Mouse (Mus musculus) midbrain, embryonic 15.5 days (tissue): ENCODE measurements around the gene Ager. TPM values are rescaled to one million over a fixed set of nuclear protein-coding genes. Genes with fewer than 3 reads are reported as not detected.

Experiments used
- ATAC-seq: fragments of 200-750 bp; cut with Nextera tagmentation; replicated peaks from 2 replicates; pipeline ENCODE4 v1.8.0; 2017; ENCODE audit warnings: moderate TSS enrichment
- H3K27ac ChIP-seq: fragments of 300-500 bp; sonication (generic); 2 replicates; pipeline ENCODE4 v1.5.1; 2015; ENCODE audit warnings: mild to moderate bottlenecking, inconsistent platforms
- H3K27me3 ChIP-seq: fragments of 300-500 bp; sonication (generic); replicated peaks from 2 replicates; pipeline ENCODE4 v1.6.1; 2015; ENCODE audit warnings: inconsistent platforms
- H3K36me3 ChIP-seq: fragments of 300-500 bp; sonication (generic); replicated peaks from 2 replicates; pipeline ENCODE4 v1.6.1; 2015; ENCODE audit warnings: inconsistent platforms
- H3K4me1 ChIP-seq: fragments of 300-500 bp; sonication (generic); 2 replicates; pipeline ENCODE4 v1.6.1; 2015; ENCODE audit warnings: inconsistent platforms
- H3K4me2 ChIP-seq: fragments of 300-500 bp; sonication (generic); 2 replicates; pipeline ENCODE4 v1.6.1; 2015; ENCODE audit warnings: inconsistent platforms, mild to moderate bottlenecking, moderate library complexity
- H3K4me3 ChIP-seq: fragments of 300-500 bp; sonication (generic); 2 replicates; pipeline ENCODE4 v1.5.1; 2015; ENCODE audit warnings: mild to moderate bottlenecking, inconsistent platforms
- H3K9ac ChIP-seq: fragments of 300-500 bp; sonication (generic); 2 replicates; pipeline ENCODE4 v1.6.1; 2015; ENCODE audit warnings: mild to moderate bottlenecking, inconsistent platforms
- H3K9me3 ChIP-seq: fragments of 300-500 bp; sonication (generic); 2 replicates; pipeline ENCODE4 v1.6.1; 2016; ENCODE audit warnings: inconsistent platforms
- WGBS: fragments of 180-500 bp; shearing (Covaris S2); methylation state at CpG from one replicate; pipeline ENCODE4 v1.1.7; 2015; ENCODE audit warnings: mixed read lengths; 5-methylcytosine and 5-hydroxymethylcytosine counted together
- polyA plus RNA-seq: library from polyadenylated mRNA; unstranded; fragments of >200 nt; fragmentation: Nextera tagmentation; extraction: Ambion mirVana; gene quantifications from 2 replicates; pipeline ENCODE4 v1.2.1, GENCODE M21; 2015

Ager gene
- polyA plus RNA-seq, 1 experiment from 2014 or later: 1.8 TPM

GRCm38 (mm10) chr17:34593752-34594525 lies 3.7 kb upstream of the Ager start:
- peaks cover 5% of the 10 kb centered on the region; the same call in 1 of the 2 replicates for H3K36me3 ChIP-seq
- peak overlapping the region; percentile 80 for H3K4me3 ChIP-seq
- H3K27ac ChIP-seq: peak overlapping the region; percentile 98
- H3K9me3 ChIP-seq: no peaks in the 10 kb centered on the region
- peak overlapping the region; percentile 92 for H3K9ac ChIP-seq
- peaks cover 47% of the 10 kb centered on the region for H3K4me1 ChIP-seq
- no peak for ATAC-seq
- H3K4me2 ChIP-seq: peak overlapping the region; percentile 90
- H3K27me3 ChIP-seq: no peaks in the 10 kb centered on the region
- WGBS: 43% methylated on average over 33 of the region's 34 CpGs

DNA sequence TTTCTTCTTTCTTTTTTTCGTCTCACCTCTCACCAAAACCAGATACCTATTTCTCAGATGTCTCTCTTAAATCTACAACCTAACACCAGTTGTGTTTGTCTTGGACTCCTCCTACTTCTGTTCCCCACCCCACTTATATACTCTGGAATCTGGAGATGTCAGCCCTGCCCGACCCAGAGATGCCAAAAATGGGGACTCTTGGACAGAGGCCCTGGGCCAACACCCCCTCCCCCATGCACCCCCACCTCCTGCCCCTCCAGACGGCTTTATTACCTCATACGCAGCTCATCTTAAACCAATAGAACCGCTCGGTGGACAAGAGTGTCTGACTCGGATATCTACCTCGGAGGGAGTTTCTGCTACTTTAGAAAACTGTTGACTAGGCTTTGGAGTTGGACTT lies 1.6 kb upstream of the Ager start:
- no peak for ATAC-seq
- Histone ChIP-seq H3K4me1 (peaks cover 31% of the 10 kb centered on the region), H3K36me3 (peaks cover 12% of the 10 kb centered on the region; the same call in 1 of the 2 replicates), H3K4me2 (no peak overlapping the region), H3K27me3 (no peaks in the 10 kb centered on the region), H3K9me3 (no peaks in the 10 kb centered on the region), H3K4me3 (no peak overlapping the region), H3K9ac (no peak overlapping the region), H3K27ac (no peak overlapping the region)
- WGBS: 80% methylated on average over 8 of the region's 8 CpGs

GRCm38 (mm10) chr17:34599891-34600290 lies 2.2 kb downstream of the Ager start:
- ATAC-seq: no peak
- no peak overlapping the region for H3K4me3 ChIP-seq
- H3K36me3 ChIP-seq: peaks cover 15% of the 10 kb centered on the region; the same call in 1 of the 2 replicates
- H3K4me2 ChIP-seq: no peak overlapping the region
- H3K4me1 ChIP-seq: peaks cover 26% of the 10 kb centered on the region
- no peak overlapping the region for H3K27ac ChIP-seq
- H3K9me3 ChIP-seq: no peaks in the 10 kb centered on the region
- WGBS: 77% methylated on average over 9 of the region's 9 CpGs
- no peak overlapping the region for H3K9ac ChIP-seq
- H3K27me3 ChIP-seq: no peaks in the 10 kb centered on the region

DNA sequence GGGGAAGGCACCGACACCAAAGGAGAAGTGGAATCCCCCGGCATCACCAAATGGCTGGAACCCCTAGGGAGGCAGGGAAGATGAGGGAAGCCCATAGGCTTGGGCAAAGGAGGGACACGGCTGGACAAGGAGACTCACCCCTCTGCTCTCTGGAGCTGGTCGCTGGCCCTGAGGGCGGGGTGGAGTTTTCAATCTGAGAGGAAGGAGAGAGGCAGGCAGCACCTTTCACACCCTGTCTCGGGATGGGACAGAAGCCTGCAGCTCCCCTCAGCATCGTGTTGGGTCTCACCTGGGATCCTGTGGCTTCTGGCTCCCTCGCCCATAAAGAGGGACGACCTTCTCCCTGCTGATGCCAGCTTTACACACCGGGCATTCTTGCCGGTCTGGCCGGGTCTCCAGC lies 4.1 kb downstream of the Ager start:
- no peaks in the 10 kb centered on the region for H3K27me3 ChIP-seq
- ATAC-seq: no peak
- peaks cover 29% of the 10 kb centered on the region for H3K4me1 ChIP-seq
- no peak overlapping the region for H3K27ac ChIP-seq
- no peaks in the 10 kb centered on the region for H3K9me3 ChIP-seq
- 90% methylated on average over 12 of the region's 12 CpGs for WGBS
- H3K9ac ChIP-seq: peak overlapping the region; percentile 66; the same call in 1 of the 2 replicates
- peak overlapping the region; percentile 86; the same call in 1 of the 2 replicates for H3K4me3 ChIP-seq
- peaks cover 11% of the 10 kb centered on the region; the same call in 1 of the 2 replicates for H3K36me3 ChIP-seq
- H3K4me2 ChIP-seq: peak overlapping the region; percentile 63

DNA sequence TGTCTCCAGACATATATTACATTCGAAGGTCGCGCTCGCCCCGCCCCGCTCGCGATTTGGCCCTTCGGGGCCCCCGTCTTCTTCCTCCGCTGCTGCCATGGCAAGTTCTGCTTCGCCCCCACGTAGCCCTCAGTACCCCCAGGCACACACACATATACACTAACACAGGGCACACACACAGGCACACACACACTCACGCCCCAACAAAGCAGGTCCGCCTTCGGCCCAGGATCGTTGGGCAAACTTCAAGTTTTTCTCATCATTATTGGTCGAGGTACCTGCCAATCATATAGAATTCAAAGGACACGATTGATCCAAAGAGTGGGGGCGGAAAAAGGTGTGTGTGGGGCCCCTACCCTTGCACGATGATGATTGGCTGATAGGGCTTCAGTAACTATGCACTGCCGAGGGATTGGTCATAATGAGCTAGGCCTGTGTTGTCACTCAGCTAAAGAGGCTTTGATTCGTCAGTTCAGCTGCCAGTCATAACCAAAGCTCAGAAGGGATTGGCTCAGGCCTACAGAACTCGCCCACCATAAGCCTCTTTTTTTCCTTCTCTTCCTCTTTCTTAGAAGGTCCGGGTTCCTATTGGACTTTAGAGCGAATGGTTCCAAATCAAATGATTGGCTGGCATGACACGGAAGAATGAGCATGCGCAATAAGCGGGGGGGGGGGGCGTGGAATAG lies 5.9 kb downstream of the Ager start, which contains the start of gene Rnf5:
Rnf5 (minus strand) TSS at position 316 of the 686 bp plus-strand sequence.
- Histone ChIP-seq H3K4me3 (peak within 1 kb of the TSS; percentile 86), H3K9ac (peak within 1 kb of the TSS; percentile 94), H3K4me2 (peak within 1 kb of the TSS; percentile 70), H3K36me3 (peaks cover 11% of the 10 kb centered on the region; the same call in 1 of the 2 replicates), H3K27me3 (no peaks in the 10 kb centered on the region), H3K9me3 (no peaks in the 10 kb centered on the region), H3K4me1 (peaks cover 45% of the 10 kb centered on the region), H3K27ac (peak within 1 kb of the TSS; percentile 92)
- WGBS: 1% methylated on average over 30 of the region's 30 CpGs
- peak; percentile 95 for ATAC-seq

GRCm38 (mm10) chr17:34604061-34604508 lies 6.4 kb downstream of the Ager start, which contains the start of gene Agpat1:
Gene Agpat1, plus strand, starts transcription at chr17:34604262.
- peak; percentile 87 for ATAC-seq
- Histone ChIP-seq H3K9me3 (no peaks in the 10 kb centered on the region), H3K27me3 (no peaks in the 10 kb centered on the region), H3K4me3 (peak within 1 kb of the TSS; percentile 86), H3K36me3 (peaks cover 11% of the 10 kb centered on the region; the same call in 1 of the 2 replicates), H3K27ac (peak within 1 kb of the TSS; percentile 92), H3K9ac (peak within 1 kb of the TSS; percentile 94), H3K4me1 (peaks cover 51% of the 10 kb centered on the region), H3K4me2 (peak within 1 kb of the TSS; percentile 70)
- 0% methylated on average over 35 of the region's 35 CpGs for WGBS

DNA sequence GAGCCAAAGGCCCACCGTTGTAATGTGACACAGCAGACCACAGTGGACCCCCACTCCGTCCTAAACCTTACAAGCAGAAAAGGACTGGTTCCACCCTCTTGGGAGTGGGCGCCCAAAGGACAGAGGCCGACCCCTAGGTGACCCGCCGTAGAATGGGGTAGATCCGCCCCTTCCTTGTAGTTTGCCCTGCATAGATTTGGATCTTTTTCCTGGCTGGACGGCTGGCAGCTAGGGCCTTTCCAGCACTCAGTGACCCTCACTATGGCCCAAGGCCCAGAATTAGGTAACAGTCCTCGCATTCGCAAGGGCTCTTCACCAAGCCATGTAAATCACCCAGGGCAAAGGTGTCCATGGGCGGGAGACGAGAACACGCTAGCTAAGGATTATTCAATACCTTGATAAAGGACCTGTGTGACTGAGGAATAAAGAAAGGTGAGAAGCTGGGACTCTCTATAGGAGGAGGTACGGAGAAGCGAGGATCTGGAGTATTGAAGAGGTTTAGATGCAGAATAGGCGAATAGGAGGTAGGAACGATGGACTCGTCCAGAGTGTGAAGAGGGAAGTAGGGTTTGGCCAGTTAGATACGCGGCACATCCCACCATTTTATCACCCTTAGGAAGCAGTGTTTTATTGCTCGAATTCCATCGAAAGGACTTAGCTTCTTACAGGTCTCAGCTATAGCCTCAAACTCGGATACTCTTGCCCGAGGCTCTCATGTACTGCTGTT lies 7.0 kb downstream of the Ager start:
- 17% methylated on average over 24 of the region's 24 CpGs for WGBS
- H3K9me3 ChIP-seq: no peaks in the 10 kb centered on the region
- peak overlapping the region; percentile 86 for H3K4me3 ChIP-seq
- peak overlapping the region; percentile 94 for H3K9ac ChIP-seq
- H3K4me2 ChIP-seq: peak overlapping the region; percentile 70
- ATAC-seq: no peak
- peaks cover 11% of the 10 kb centered on the region; the same call in 1 of the 2 replicates for H3K36me3 ChIP-seq
- no peaks in the 10 kb centered on the region for H3K27me3 ChIP-seq
- peak overlapping the region; percentile 92 for H3K27ac ChIP-seq
- peaks cover 52% of the 10 kb centered on the region for H3K4me1 ChIP-seq

- H3K4me2 ChIP-seq: peak overlapping the region; percentile 70
- peak overlapping the region; percentile 94 for H3K9ac ChIP-seq
- peaks cover 5% of the 10 kb centered on the region; the same call in 1 of the 2 replicates for H3K36me3 ChIP-seq
- under 1% methylated on average over 23 of the region's 30 CpGs for WGBS
- peak overlapping the region; percentile 92 for H3K27ac ChIP-seq
- ATAC-seq: peak; percentile 50
- peaks cover 52% of the 10 kb centered on the region for H3K4me1 ChIP-seq
- H3K27me3 ChIP-seq: no peaks in the 10 kb centered on the region
- H3K4me3 ChIP-seq: peak overlapping the region; percentile 86
- no peaks in the 10 kb centered on the region for H3K9me3 ChIP-seq
Observed at GRCm38 (mm10) chr17:34605609-34606008, 7.9 kb downstream of the Ager start.

DNA sequence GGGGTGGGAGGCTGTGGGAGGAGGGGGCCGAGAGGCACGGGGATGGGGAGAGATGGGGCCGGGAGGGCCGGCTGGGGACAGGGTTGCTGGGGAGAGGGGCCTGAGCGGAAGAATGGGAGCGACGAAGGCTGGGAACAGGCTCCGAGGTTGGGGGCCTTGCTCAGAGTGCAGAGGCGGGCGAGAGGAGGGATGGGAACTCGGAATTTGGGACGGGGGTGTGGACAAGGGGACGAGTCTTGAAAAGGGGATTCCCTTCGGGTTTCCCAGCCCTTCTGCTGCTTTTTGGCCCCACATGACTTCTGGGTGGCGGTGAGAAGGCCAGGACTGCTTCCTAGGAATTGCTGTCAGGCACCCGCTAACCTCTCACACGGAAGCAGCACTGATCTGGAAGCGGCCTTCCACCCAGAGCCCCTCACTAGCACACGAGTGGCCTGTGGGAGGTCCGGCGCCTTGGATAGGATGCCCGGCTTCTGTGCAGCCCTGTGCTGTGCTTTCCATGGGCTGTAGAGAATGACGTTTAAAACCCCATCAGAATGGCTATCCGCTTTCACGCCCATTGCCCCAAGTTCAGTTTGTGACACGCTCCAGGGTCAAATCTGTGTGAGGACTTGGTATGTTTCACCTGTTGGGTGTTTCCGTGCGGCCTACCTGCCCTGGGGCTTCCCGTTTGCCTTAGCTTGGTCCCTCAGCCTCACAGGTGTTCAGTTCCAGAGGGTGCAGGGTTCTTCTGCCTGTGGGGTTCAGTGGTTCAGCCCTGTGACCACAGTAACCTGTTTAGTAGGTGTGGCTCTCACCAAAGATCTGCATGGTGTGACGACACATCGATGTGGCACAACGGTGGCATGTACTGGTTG lies 8.8 kb downstream of the Ager start:
- Histone ChIP-seq H3K27ac (peak overlapping the region; percentile 92), H3K9ac (peak overlapping the region; percentile 94), H3K4me3 (peak overlapping the region; percentile 86), H3K4me2 (peak overlapping the region; percentile 70), H3K36me3 (peaks cover 9% of the 10 kb centered on the region), H3K4me1 (peaks cover 52% of the 10 kb centered on the region), H3K27me3 (no peaks in the 10 kb centered on the region), H3K9me3 (no peaks in the 10 kb centered on the region)
- no peak for ATAC-seq
- 18% methylated on average over 32 of the region's 32 CpGs for WGBS

- Histone ChIP-seq H3K36me3 (peaks cover 21% of the 10 kb centered on the region), H3K9me3 (no peaks in the 10 kb centered on the region), H3K4me2 (no peak overlapping the region), H3K27me3 (no peaks in the 10 kb centered on the region), H3K9ac (no peak overlapping the region), H3K4me3 (no peak overlapping the region), H3K27ac (no peak overlapping the region), H3K4me1 (peaks cover 41% of the 10 kb centered on the region)
- WGBS: 83% methylated on average over 7 of the region's 7 CpGs
- ATAC-seq: no peak
Observed at GRCm38 (mm10) chr17:34607997-34608396, 10.3 kb downstream of the Ager start.

- Histone ChIP-seq H3K9me3 (no peaks in the 10 kb centered on the region), H3K4me2 (no peak overlapping the region), H3K4me3 (no peak overlapping the region), H3K4me1 (peaks cover 28% of the 10 kb centered on the region), H3K9ac (no peak overlapping the region), H3K36me3 (peaks cover 33% of the 10 kb centered on the region), H3K27me3 (no peaks in the 10 kb centered on the region), H3K27ac (no peak overlapping the region)
- 96% methylated on average over 8 of the region's 8 CpGs for WGBS
- no peak for ATAC-seq
Observed at GRCm38 (mm10) chr17:34611050-34611449, 13.4 kb downstream of the Ager start.
